ENCODE assay signal across 7 mouse cellular contexts in the genomic region with DNA sequence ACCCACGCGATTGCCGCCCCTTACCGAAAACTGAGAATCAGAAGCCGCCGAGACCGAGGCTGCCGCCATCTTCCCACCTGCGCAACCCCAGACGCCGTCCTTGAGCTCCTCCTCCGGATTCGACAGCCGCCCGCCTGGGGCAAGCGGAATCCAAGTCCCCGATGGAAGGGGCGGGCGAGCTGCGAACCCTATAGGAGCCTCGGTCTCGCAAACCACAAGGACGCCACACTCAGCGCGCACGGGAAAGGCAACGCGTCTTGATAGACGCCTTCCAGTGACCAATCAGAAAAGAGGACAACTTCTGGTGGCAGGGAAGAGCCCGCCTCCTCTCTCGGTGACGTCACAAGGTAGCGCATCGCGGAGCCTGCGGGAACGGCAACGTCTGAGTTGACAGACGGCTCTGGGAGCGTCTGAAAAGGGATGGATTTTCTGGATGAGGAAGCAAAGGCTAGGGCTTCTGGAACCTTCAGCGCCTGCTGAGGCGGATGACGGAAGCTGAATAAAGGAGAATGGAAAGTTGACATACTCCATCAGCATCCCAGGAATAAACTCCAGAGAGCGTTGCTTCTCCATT. TPM values are rescaled to one million over a fixed set of nuclear protein-coding genes. Genes with fewer than 3 reads are reported as not detected.
DNase-seq lines count a peak whose midpoint lies in the region; ATAC-seq lines count a peak whose summit lies in the region.

A gene (minus strand): TSS at position 276 of the 574 bp plus-strand sequence.

- H3K4me2 ChIP-seq in intestine, embryonic 15.5 days (replicated peaks): peak within 1 kb of the TSS; percentile 75

- H3K27me3 ChIP-seq in intestine, embryonic 15.5 days (replicated peaks): no peaks in the 10 kb centered on the region
- H3K27me3 ChIP-seq in midbrain, embryonic 10.5 days (ENCODE audit: low read depth, poor library complexity, severe bottlenecking): no peaks in the 10 kb centered on the region

- peaks cover 13% of the 10 kb centered on the region for H3K36me3 ChIP-seq in intestine, embryonic 15.5 days
- H3K36me3 ChIP-seq in midbrain, embryonic 10.5 days: peaks cover 49% of the 10 kb centered on the region

- peak within 1 kb of the TSS; percentile 97 for H3K9ac ChIP-seq in intestine, embryonic 15.5 days

- under 1% methylated on average over 44 of the region's 44 CpGs for WGBS in intestine, embryonic 15.5 days
- 0% methylated on average over 44 of the region's 44 CpGs for WGBS in midbrain, embryonic 10.5 days

- peak; percentile 95 for ATAC-seq in intestine, embryonic 15.5 days

- H3K9me3 ChIP-seq in intestine, embryonic 15.5 days: no peaks in the 10 kb centered on the region
- no peaks in the 10 kb centered on the region for H3K9me3 ChIP-seq in midbrain, embryonic 10.5 days (replicated peaks)

- peaks cover 14% of the 10 kb centered on the region for H3K4me1 ChIP-seq in intestine, embryonic 15.5 days (replicated peaks)
- H3K4me1 ChIP-seq in midbrain, embryonic 10.5 days: peaks cover 32% of the 10 kb centered on the region

- peak; percentile 95 for DNase-seq in adrenal gland, adult 2 months
- DNase-seq in embryo, embryonic 11.5 days (ENCODE audit: low read depth, low spot score): peak; percentile 99
- peak; percentile 86 to 91 for DNase-seq in gastrocnemius, postnatal 36 days
- peak; percentile 98 to 99 for DNase-seq in left cerebral cortex, postnatal 25 days (ENCODE audit: low spot score in 2 of 2)
- peak; percentile 95 for DNase-seq in midbrain, embryonic 10.5 days (ENCODE audit: low spot score)
- peak; percentile 88 for DNase-seq in right cerebral cortex, postnatal 4 days

- intact Hi-C loops in gastrocnemius, postnatal 36 days (cut with DNase I): loop anchor here (2.0 to 5.0 kb wide), 2 partner anchors 450 to 580 kb away; a partner anchor contains a TSS
- intact Hi-C loops in left cerebral cortex, postnatal 25 days (cut with DNase I): loop anchor here (5.0 kb wide), 1 partner anchor 80 kb away; a partner anchor contains a TSS

- peak within 1 kb of the TSS; percentile 86 for H3K4me3 ChIP-seq in intestine, embryonic 15.5 days (replicated peaks)
- peak within 1 kb of the TSS; percentile 85 for H3K4me3 ChIP-seq in midbrain, embryonic 10.5 days

- H3K27ac ChIP-seq in intestine, embryonic 15.5 days: peak within 1 kb of the TSS; percentile 99
- H3K27ac ChIP-seq in midbrain, embryonic 10.5 days (replicated peaks): peak within 1 kb of the TSS; percentile 99

RNA-seq across cellular contexts. Expression of the gene that starts here (rescaled TPM):
- total RNA-seq in adrenal gland, adult 2 months (2021): 10 to 100 TPM; 15.5 to 16.5 TPM
- 3.3 and 4.9 TPM in 2 replicates for polyA plus RNA-seq in adrenal gland, adult 2 months (2012; rRNA removed)
- total RNA-seq in gastrocnemius, postnatal 36 days (2021): 1 to 10 TPM; 3.8 to 7.1 TPM
- 47.3 and 54.6 TPM in 2 replicates for polyA plus RNA-seq in intestine, embryonic 15.5 days (2015; fragmentation: Nextera tagmentation; extraction: Ambion mirVana)
- 10 to 100 TPM; 15.6 to 17.7 TPM for total RNA-seq in left cerebral cortex, postnatal 25 days (2021)
- 61.5 and 62.4 TPM in 2 replicates for polyA plus RNA-seq in midbrain, embryonic 10.5 days (2016; fragmentation: Nextera tagmentation; extraction: Ambion mirVana)

Comparison
In these comparisons a context has a peak if more than half of its experiments do, and no peak if none do; other contexts are left out.
1. Peak in every context shown above with its lines: DNase-seq, ATAC-seq, H3K4me3 ChIP-seq and H3K27ac ChIP-seq.